In the genomic region with DNA sequence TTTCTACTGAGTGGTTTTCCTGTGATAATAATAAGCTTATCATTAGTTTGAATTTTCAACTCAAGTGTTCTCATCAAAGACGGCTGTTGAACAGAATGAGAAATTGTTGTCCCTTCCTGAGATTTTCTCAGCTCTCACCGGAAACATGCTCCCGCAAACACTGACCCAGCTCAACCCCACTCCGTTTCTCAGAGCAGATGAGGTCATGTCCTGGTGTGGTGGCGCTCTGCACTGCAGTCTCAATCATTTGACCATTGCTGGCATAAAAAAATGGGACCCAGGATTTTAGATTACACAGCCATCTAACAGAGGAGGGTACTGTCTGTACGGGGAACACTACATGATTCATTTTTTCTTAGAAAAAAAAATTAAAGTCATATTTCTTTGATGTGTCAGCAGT, we compare ENCODE assay signal across 8 mouse cellular contexts.
DNase-seq lines count a peak whose midpoint lies in the region; ATAC-seq lines count a peak whose summit lies in the region.

No protein-coding gene starts in this region.

- no peak overlapping the region for H3K4me2 ChIP-seq in liver, embryonic 16.5 days (ENCODE audit: low read depth, low read length)
- H3K4me2 ChIP-seq in forebrain, embryonic 14.5 days (ENCODE audit: low read length): no peak overlapping the region

- no peak overlapping the region for H3K9ac ChIP-seq in liver, embryonic 16.5 days (ENCODE audit: low read depth, low read length)
- no peak overlapping the region for H3K9ac ChIP-seq in forebrain, embryonic 14.5 days (ENCODE audit: low read length)

- no peaks in the 10 kb centered on the region for H3K9me3 ChIP-seq in liver, embryonic 16.5 days (replicated peaks; ENCODE audit: control insufficient read depth, low read length)
- H3K9me3 ChIP-seq in forebrain, embryonic 14.5 days (replicated peaks; ENCODE audit: control insufficient read depth, low read length): no peaks in the 10 kb centered on the region

- no peaks in the 10 kb centered on the region for H3K4me1 ChIP-seq in liver, embryonic 16.5 days (ENCODE audit: control insufficient read depth, low read depth, low read length)
- no peaks in the 10 kb centered on the region for H3K4me1 ChIP-seq in forebrain, embryonic 14.5 days (ENCODE audit: control insufficient read depth, insufficient read depth, low read length)

- DNase-seq in liver: no peak
- DNase-seq in adrenal gland, postnatal 36 days: peak; percentile 72 to 75
- peak; percentile 82 for DNase-seq in lung, postnatal 10 days
- DNase-seq in frontal cortex, postnatal 14 days (ENCODE audit: low spot score in 2 of 2): no peak
- DNase-seq in forebrain, embryonic 14.5 days (ENCODE audit: low spot score): no peak
- no peak for DNase-seq in left cerebral cortex, adult 18-20 months (ENCODE audit: low spot score in 2 of 2)

- H3K27ac ChIP-seq in liver, embryonic 16.5 days (ENCODE audit: low read length): no peak overlapping the region
- no peak overlapping the region for H3K27ac ChIP-seq in forebrain, embryonic 14.5 days (ENCODE audit: low read depth, low read length)

- no peaks in the 10 kb centered on the region for H3K27me3 ChIP-seq in liver, embryonic 16.5 days (ENCODE audit: control insufficient read depth, insufficient read depth, low read depth, low read length)
- H3K27me3 ChIP-seq in forebrain, embryonic 14.5 days (replicated peaks; ENCODE audit: control insufficient read depth, insufficient read depth, low read length): no peaks in the 10 kb centered on the region

- 24% methylated on average over 6 of the region's 6 CpGs for WGBS in liver, embryonic 16.5 days (ENCODE audit: insufficient replicate concordance)
- WGBS in forebrain, embryonic 14.5 days: 83% methylated on average over 6 of the region's 6 CpGs

- H3K36me3 ChIP-seq in liver, embryonic 16.5 days (ENCODE audit: control insufficient read depth, insufficient read depth): no peaks in the 10 kb centered on the region
- no peaks in the 10 kb centered on the region for H3K36me3 ChIP-seq in forebrain, embryonic 14.5 days (ENCODE audit: control insufficient read depth, insufficient read depth, low read length)

- H3K4me3 ChIP-seq in liver, embryonic 16.5 days (ENCODE audit: low read depth, low read length): no peak overlapping the region
- no peak overlapping the region for H3K4me3 ChIP-seq in forebrain, embryonic 14.5 days (ENCODE audit: low read depth, low read length)

- 0 out of 2 replicates have a peak, but pooled peaks have one; percentile 30 for ATAC-seq in liver, embryonic 16.5 days (ENCODE audit: low read depth)
- ATAC-seq in hematopoietic stem cell, adult 5-6 weeks (replicated peaks in 1 of 2; ENCODE audit: insufficient read depth in 1 of 2, low FRiP score in 2 of 2, low TSS enrichment in 1 of 2, low read depth in 1 of 2, poor library complexity in 2 of 2, severe bottlenecking in 2 of 2): peak; percentile 71 to 77
- ATAC-seq in forebrain, embryonic 14.5 days: no peak

Comparison
In these comparisons a context has a peak if more than half of its experiments do, and no peak if none do; other contexts are left out.
1. DNase-seq: peak in adrenal gland, postnatal 36 days (2 of 2) and lung, postnatal 10 days (single experiment); none in liver (single experiment), frontal cortex, postnatal 14 days (0 of 2), forebrain, embryonic 14.5 days (single experiment) and left cerebral cortex, adult 18-20 months (0 of 2).